Mouse (Mus musculus) midbrain, embryonic 15.5 days (tissue): Measurements from ENCODE around the gene Grin3a. TPM values are rescaled to one million over a fixed set of nuclear protein-coding genes. Genes with fewer than 3 reads are reported as not detected.

Experiments
- ATAC-seq: fragments of 200-750 bp; cut with Nextera tagmentation; replicated peaks from 2 replicates; pipeline ENCODE4 v1.8.0; 2017; ENCODE audit warnings: moderate TSS enrichment
- H3K27ac ChIP-seq: fragments of 300-500 bp; sonication (generic); 2 replicates; pipeline ENCODE4 v1.5.1; 2015; ENCODE audit warnings: mild to moderate bottlenecking, inconsistent platforms
- H3K27me3 ChIP-seq: fragments of 300-500 bp; sonication (generic); replicated peaks from 2 replicates; pipeline ENCODE4 v1.6.1; 2015; ENCODE audit warnings: inconsistent platforms
- H3K36me3 ChIP-seq: fragments of 300-500 bp; sonication (generic); replicated peaks from 2 replicates; pipeline ENCODE4 v1.6.1; 2015; ENCODE audit warnings: inconsistent platforms
- H3K4me1 ChIP-seq: fragments of 300-500 bp; sonication (generic); 2 replicates; pipeline ENCODE4 v1.6.1; 2015; ENCODE audit warnings: inconsistent platforms
- H3K4me2 ChIP-seq: fragments of 300-500 bp; sonication (generic); 2 replicates; pipeline ENCODE4 v1.6.1; 2015; ENCODE audit warnings: inconsistent platforms, mild to moderate bottlenecking, moderate library complexity
- H3K4me3 ChIP-seq: fragments of 300-500 bp; sonication (generic); 2 replicates; pipeline ENCODE4 v1.5.1; 2015; ENCODE audit warnings: mild to moderate bottlenecking, inconsistent platforms
- H3K9ac ChIP-seq: fragments of 300-500 bp; sonication (generic); 2 replicates; pipeline ENCODE4 v1.6.1; 2015; ENCODE audit warnings: mild to moderate bottlenecking, inconsistent platforms
- H3K9me3 ChIP-seq: fragments of 300-500 bp; sonication (generic); 2 replicates; pipeline ENCODE4 v1.6.1; 2016; ENCODE audit warnings: inconsistent platforms
- WGBS: fragments of 180-500 bp; shearing (Covaris S2); methylation state at CpG from one replicate; pipeline ENCODE4 v1.1.7; 2015; ENCODE audit warnings: mixed read lengths; 5-methylcytosine and 5-hydroxymethylcytosine counted together
- polyA plus RNA-seq: library from polyadenylated mRNA; unstranded; fragments of >200 nt; fragmentation: Nextera tagmentation; extraction: Ambion mirVana; gene quantifications from 2 replicates; pipeline ENCODE4 v1.2.1, GENCODE M21; 2015

Gene Grin3a
- polyA plus RNA-seq, 1 experiment from 2014 or later: 27.5 TPM

DNA sequence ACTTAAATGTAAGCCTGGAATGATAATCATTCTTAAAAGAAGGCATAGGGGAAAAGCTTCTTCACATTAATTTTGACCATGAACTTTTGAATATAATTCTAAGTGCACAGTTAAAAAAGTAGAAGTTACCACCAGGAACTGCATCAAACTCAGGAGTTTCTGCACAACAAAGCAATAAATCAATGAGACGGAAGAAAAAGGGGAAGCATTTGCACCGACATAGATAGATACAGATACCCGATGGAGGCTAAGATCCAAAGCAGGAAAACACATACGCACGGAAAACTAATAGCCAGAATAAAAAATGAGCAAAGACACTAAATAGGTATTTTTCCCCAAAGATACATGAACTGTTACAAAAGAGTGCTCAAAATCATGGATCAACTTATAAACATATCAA is 102.7 kb downstream of the Grin3a start:
- ATAC-seq: no peak
- Histone ChIP-seq H3K9ac (no peak overlapping the region), H3K27ac (no peak overlapping the region), H3K9me3 (no peaks in the 10 kb centered on the region), H3K36me3 (no peaks in the 10 kb centered on the region), H3K27me3 (no peaks in the 10 kb centered on the region), H3K4me2 (no peak overlapping the region), H3K4me3 (no peak overlapping the region), H3K4me1 (no peaks in the 10 kb centered on the region)
- WGBS: 96% methylated on average over 5 of the region's 5 CpGs

DNA sequence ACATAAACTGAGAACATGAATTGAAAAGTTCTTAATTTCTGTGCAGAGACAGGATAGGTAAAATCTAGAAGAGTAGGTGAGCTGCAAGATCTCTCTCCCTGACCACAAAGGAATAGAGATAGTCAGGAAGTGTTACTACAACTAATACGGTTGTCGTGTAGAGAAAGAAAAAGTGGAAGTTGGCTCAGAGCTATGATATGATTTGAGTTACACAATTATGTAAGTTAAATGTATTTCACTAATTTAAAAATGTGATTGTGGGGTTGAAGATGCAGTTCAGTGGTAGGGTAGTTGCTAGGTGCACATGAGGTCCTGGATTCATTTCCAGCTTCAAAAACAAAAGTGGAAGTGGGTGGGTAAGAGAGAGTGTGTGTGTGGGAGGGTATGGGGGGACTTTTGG is 103.6 kb downstream of the Grin3a start:
- no peak for ATAC-seq
- 98% methylated on average over 2 of the region's 2 CpGs for WGBS
- Histone ChIP-seq H3K4me3 (no peak overlapping the region), H3K9ac (no peak overlapping the region), H3K27me3 (no peaks in the 10 kb centered on the region), H3K27ac (no peak overlapping the region), H3K36me3 (no peaks in the 10 kb centered on the region), H3K4me2 (no peak overlapping the region), H3K9me3 (no peaks in the 10 kb centered on the region), H3K4me1 (no peaks in the 10 kb centered on the region)

DNA sequence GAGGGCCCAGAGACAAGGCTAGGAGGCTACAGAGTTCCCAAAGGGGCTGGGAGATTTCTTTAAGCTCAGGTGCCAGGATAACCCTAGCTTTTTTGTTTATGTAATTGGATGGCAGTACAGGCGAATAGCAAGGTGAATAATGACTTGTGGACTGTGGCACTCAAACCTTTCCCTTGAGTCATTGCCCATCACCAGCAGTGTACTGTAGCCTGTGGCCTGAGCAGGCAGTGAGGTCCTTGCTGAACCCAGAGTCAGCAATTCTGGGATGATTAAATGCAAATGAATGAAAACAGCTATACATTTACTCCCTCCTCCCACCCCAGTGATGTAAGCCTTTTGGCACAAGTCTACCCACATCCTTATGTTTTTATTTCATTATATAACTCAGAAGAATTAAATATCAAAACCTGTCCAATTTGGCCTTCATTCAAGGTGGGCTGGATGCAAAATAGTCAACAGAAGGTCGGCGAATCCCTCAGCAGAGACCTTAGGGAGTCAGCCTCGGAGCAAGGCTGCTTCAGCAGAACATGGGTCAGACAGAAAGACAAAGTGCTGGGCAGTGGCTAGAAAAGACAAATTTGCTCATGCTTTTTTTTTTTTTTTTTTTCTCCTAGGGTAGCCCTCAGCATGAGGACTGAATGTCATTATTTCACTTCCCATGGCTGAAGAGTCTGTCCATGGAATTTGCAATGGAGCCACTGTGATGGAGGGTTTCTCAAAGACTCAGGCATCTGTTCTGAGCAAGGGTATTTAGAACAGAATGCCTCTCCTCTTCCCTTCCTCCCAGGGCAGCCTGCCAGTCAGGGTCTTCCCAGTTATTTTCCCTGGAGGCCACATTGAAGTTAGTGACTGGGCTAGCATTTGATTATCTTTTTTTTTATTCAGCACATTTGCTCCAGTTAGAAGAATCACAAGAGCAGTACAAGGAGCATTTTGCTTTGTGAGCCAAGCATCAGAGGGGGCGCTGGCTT is 104.5 kb downstream of the Grin3a start:
- no peak for ATAC-seq
- no peak overlapping the region for H3K9ac ChIP-seq
- H3K4me1 ChIP-seq: no peaks in the 10 kb centered on the region
- no peak overlapping the region for H3K27ac ChIP-seq
- 79% methylated on average over 5 of the region's 5 CpGs for WGBS
- H3K9me3 ChIP-seq: no peaks in the 10 kb centered on the region
- no peak overlapping the region for H3K4me2 ChIP-seq
- no peak overlapping the region for H3K4me3 ChIP-seq
- H3K36me3 ChIP-seq: no peaks in the 10 kb centered on the region
- H3K27me3 ChIP-seq: no peaks in the 10 kb centered on the region

DNA sequence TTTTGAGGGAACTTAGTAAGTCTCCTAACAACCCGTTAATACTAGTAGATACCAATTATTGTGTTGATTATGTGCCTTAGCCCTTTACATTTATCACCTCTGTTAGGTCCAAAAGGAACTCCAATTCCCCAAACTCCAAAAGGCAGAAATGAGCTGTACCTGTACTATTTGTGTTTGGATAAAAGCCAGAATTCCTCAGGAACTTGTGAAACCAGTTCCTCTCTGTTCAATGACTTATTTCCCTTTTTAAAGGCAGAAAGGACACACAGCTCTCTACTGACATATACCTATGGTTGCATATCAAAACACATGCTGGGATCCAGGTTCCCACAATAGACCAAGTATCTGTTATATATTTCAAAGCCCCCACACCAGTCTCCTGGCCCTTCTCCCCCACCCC is 106.0 kb downstream of the Grin3a start:
- H3K4me3 ChIP-seq: no peak overlapping the region
- ATAC-seq: no peak
- no peaks in the 10 kb centered on the region for H3K9me3 ChIP-seq

DNA sequence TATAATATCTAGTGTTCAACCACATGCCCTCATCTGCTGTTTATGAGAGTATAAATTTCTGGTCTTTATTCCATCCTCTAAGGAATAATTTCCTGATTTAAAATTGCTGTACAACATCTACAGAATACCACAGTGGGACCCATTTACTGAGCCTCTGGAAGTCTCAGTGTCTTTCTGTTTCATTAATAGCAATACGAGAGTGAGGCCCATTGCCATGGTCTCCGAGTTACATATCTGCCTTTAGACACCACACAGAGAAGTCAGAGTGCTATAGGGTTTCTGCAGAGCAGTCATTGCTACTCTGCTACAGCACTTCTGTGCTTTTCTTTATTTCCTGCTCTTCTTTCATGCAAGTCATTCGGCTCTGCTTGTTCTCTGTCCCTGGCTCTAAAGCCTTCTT is 116.2 kb downstream of the Grin3a start:
- Histone ChIP-seq H3K9me3 (no peaks in the 10 kb centered on the region), H3K4me2 (no peak overlapping the region), H3K4me3 (no peak overlapping the region), H3K4me1 (no peaks in the 10 kb centered on the region), H3K27me3 (no peaks in the 10 kb centered on the region), H3K27ac (no peak overlapping the region), H3K9ac (no peak overlapping the region), H3K36me3 (no peaks in the 10 kb centered on the region)
- WGBS: 30% methylated on average over 3 of the region's 3 CpGs
- ATAC-seq: no peak

More for the DNA sequence above, 106.0 kb downstream of the Grin3a start:
- WGBS: 77% methylated on average over 1 of the region's 1 CpGs
- Histone ChIP-seq H3K9ac (no peak overlapping the region), H3K27me3 (no peaks in the 10 kb centered on the region), H3K4me1 (no peaks in the 10 kb centered on the region), H3K27ac (no peak overlapping the region), H3K36me3 (no peaks in the 10 kb centered on the region), H3K4me2 (no peak overlapping the region)

DNA sequence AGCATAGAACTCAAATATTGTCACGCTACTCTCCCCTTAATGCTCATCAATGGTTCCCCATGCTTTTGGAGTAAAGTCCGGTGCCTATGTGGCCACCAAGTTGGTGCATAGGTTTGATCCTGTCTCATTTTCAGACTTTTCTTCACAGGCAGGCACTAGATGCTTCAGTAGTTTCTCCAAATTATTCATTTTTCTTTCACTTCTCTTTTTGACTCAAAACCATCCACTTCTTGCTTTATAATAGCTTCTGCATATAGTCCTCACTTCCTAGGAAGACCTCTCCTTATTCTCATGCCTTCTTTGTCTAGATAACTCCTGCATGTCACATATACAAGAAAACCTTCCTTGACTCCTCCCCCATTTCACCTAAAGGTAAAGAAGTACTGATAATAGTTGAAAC is 121.6 kb downstream of the Grin3a start:
- Histone ChIP-seq H3K36me3 (no peaks in the 10 kb centered on the region), H3K4me1 (no peaks in the 10 kb centered on the region), H3K4me3 (no peak overlapping the region), H3K4me2 (no peak overlapping the region), H3K27me3 (no peaks in the 10 kb centered on the region), H3K9ac (no peak overlapping the region), H3K9me3 (no peaks in the 10 kb centered on the region), H3K27ac (no peak overlapping the region)
- 99% methylated on average over 2 of the region's 2 CpGs for WGBS
- no peak for ATAC-seq

DNA sequence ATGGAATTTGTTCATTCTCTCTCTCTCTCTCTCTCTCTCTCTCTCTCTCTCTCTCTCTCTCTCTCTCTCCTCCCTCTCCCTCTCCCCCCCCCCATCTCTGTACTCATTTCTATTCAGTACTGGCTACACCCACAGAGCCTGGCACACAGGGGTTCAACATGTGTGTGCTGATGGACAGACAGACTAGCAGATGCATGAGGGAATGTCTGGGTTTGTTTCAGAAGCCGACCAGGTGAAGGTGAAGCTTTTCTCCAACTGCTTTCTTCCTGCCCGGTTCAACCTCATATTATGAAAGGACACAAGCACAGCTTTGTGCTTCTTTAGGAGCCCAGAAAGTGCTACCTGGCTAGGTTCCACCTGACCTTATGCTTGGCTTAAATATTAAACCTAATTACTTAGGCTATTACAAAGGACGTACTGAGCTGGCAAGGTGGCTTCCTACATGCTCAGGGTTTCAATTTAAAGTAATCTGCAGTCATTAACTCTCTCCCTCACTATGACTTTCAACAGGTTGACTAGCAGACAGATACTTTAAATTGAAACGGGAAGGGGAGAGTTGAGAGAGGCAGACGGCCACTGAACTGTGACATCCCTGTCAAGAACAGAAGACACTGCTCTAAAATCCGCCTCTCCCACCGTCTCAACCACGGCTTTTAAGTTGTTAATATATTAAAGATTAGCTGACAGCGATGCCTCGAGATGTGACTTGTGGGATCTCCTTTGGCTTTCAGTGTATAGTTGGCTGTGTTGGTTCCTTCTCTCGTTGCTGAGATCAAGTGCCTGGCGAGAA is 153.9 kb downstream of the Grin3a start:
- H3K9me3 ChIP-seq: no peaks in the 10 kb centered on the region
- H3K4me1 ChIP-seq: peaks cover 7% of the 10 kb centered on the region
- 50% methylated on average over 12 of the region's 12 CpGs for WGBS
- no peaks in the 10 kb centered on the region for H3K36me3 ChIP-seq
- H3K9ac ChIP-seq: no peak overlapping the region
- no peak overlapping the region for H3K27ac ChIP-seq
- no peak overlapping the region for H3K4me2 ChIP-seq
- H3K27me3 ChIP-seq: no peaks in the 10 kb centered on the region
- no peak overlapping the region for H3K4me3 ChIP-seq
- ATAC-seq: no peak

DNA sequence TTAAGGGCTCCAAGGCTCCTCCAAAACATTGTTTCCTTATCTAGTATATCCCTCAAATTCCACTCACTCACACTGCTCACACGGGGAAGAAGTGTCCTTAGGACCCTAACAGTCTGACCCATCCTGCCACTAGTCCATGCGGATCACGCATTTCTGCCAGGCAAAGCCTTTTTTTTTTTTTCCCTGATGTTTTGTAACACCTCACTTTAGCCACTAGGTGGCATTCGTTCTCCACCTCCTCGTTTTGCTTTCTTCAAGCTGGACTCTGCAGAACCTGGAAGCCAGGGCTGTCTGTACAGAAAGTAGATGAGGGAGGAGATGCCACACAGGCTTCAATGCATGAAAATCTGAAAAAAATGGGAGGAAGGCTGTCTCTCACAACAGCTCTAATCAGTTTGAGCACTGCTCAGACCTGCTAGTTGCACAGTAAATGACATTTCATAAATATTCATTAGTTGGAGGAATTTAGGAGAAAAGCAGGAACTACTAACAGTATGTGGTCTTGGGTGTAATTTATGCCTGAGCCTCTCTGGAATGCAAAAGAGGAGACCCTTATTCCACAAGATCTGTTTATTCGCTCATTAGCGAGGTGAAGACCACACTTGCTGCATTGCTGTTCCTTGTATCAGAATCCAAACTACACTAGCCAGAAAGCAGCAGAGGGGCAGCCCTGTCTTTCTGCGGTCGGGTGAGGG is 156.8 kb downstream of the Grin3a start:
- Histone ChIP-seq H3K27ac (peak overlapping the region; percentile 55; the same call in 1 of the 2 replicates), H3K4me3 (no peak overlapping the region), H3K4me1 (peaks cover 7% of the 10 kb centered on the region), H3K27me3 (no peaks in the 10 kb centered on the region), H3K9ac (no peak overlapping the region), H3K4me2 (no peak overlapping the region), H3K36me3 (no peaks in the 10 kb centered on the region), H3K9me3 (no peaks in the 10 kb centered on the region)
- 13% methylated on average over 9 of the region's 9 CpGs for WGBS
- ATAC-seq: peak; percentile 95

DNA sequence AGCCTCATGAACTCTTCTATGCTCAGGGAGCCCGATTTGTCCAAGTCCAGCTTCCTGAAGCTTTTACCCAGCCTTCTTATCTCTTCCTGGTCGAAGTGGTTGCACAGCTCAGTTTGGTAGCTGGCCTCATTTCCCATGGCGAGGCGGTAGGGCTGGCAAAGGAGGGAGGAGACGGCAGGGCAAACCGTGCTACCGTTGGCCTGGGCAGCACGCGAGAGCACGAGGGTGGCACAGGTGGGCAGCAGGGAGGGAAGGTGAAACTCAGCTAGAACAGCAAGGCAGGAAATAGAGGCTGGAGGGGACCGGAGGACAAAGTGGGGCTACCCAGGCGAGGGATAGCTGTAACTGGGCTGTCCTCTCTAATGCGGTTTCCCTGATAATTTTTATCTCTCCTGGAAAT is 163.7 kb downstream of the Grin3a start, which contains the start of gene Ppp3r2:
Ppp3r2 (minus strand) TSS at position 213 of the 400 bp plus-strand sequence.
- H3K4me3 ChIP-seq: no peak within 1 kb of the TSS
- H3K4me1 ChIP-seq: no peaks in the 10 kb centered on the region
- no peak within 1 kb of the TSS for H3K4me2 ChIP-seq
- H3K9ac ChIP-seq: no peak within 1 kb of the TSS
- H3K36me3 ChIP-seq: no peaks in the 10 kb centered on the region
- ATAC-seq: no peak
- H3K9me3 ChIP-seq: no peaks in the 10 kb centered on the region
- H3K27me3 ChIP-seq: no peaks in the 10 kb centered on the region
- WGBS: 91% methylated on average over 13 of the region's 13 CpGs
- no peak within 1 kb of the TSS for H3K27ac ChIP-seq

DNA sequence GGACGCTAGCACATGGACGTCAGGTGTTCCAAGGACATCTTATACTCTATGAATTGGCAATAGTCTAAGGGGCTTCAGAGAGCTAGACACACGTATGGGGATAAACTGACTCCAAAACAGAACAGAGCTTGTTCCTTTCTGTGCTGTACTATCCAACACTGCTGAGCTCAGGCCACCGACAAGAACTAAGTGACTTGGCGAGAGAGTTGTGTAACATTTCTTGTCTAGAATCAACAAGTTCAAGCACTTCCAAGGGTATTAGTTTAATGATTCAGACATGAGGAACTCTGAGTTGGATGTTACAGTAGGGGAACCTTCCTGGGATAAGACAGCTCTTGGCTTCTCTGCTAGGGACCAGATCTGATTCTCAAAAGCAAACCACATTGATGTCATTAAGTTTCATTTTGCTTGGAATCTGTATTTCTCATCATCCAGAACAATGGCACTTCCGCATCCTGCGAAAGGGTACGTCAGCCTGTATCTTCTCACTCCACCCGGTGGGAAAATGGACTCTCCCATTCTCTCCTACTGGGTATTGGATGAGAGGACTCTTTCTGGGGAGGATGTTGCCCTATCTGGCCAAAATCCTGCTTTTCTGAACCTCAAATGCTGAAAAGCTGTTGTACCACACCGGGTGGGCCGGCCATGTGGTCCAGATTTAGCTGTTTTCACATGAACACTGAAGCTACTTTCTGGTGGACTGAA is 165.2 kb downstream of the Grin3a start:
- H3K4me2 ChIP-seq: no peak overlapping the region
- no peak overlapping the region for H3K9ac ChIP-seq
- H3K27ac ChIP-seq: no peak overlapping the region
- no peaks in the 10 kb centered on the region for H3K4me1 ChIP-seq
- H3K36me3 ChIP-seq: no peaks in the 10 kb centered on the region
- H3K4me3 ChIP-seq: no peak overlapping the region
- no peak for ATAC-seq
- H3K9me3 ChIP-seq: no peaks in the 10 kb centered on the region
- no peaks in the 10 kb centered on the region for H3K27me3 ChIP-seq
- WGBS: 94% methylated on average over 11 of the region's 11 CpGs

DNA sequence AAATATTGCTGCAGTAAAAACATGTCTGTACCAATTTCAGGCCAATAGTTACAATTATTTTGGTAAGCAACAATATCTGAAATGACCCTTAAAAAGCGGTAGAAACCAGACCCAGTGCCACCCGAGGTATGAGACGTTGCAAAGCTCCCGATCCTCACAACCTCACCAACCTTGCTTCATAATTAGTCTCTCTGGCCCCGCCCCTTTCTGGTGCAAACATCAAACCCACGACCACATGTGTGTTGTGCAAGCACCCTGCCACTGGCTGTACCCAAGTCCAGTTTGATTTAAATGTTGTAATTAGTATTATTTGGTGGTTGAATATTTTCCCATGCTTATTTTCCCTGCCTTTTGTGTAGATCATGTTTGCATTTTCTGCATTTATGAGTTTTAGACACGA is 168.8 kb downstream of the Grin3a start:
- WGBS: 81% methylated on average over 7 of the region's 7 CpGs
- H3K9me3 ChIP-seq: no peaks in the 10 kb centered on the region
- H3K36me3 ChIP-seq: no peaks in the 10 kb centered on the region

More for the DNA sequence above, 168.8 kb downstream of the Grin3a start:
- no peak overlapping the region for H3K4me3 ChIP-seq
- H3K9ac ChIP-seq: no peak overlapping the region
- H3K27ac ChIP-seq: no peak overlapping the region
- H3K27me3 ChIP-seq: no peaks in the 10 kb centered on the region
- no peaks in the 10 kb centered on the region for H3K4me1 ChIP-seq
- no peak overlapping the region for H3K4me2 ChIP-seq
- ATAC-seq: no peak
